Mouse (Mus musculus): ENCODE data around the gene Arvcf. TPM values are rescaled to one million over a fixed set of nuclear protein-coding genes. Genes with fewer than 3 reads are reported as not detected.
A peak's percentile ranks its signal among the peaks of the same experiment; 100 is the strongest.

Arvcf gene
- polyA plus RNA-seq, 1 experiment from 2014 or later, result 33.1 TPM

DNA sequence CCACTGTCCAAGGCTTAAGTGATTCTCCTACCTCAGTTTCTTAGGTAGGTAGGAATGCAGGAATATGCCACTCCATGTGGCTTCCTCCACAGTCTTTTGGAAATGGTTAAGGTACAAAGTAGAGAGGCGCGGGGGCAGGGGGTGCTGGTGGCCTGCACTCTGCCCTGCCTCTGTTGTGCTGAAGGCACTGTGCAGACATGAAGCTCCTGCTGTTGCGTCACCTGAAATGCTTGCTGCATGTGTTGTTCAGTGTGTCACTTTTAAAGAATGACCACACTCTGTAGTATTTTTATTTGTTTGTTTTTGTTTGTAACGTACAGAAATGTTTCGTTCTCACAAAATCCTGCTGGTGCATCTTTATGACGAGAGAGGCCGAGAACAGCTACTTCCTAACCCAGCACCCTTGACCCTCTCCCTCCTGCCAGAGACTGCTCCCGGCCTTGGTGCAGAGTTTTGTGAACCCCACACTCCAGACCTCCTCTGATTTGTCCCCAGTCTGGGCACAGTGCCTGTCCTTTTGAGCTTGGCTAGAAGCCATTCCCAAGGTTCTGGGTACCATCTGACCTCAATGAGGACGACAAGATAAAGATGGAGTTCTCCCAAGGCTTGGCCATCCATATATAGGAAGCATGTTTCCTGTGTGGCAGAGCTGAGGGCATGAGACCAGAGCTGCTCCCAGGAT lies 35.2 kb downstream of the Arvcf start:
- Histone ChIP-seq H3K9me3 (replicated peaks; ENCODE audit: control insufficient read depth, low read length) (no peaks in the 10 kb centered on the region), H3K9ac (ENCODE audit: low read length) (no peak overlapping the region), H3K4me1 (ENCODE audit: control insufficient read depth, insufficient read depth, low read length) (peaks cover 35% of the 10 kb centered on the region), H3K27ac (ENCODE audit: low read length) (peak overlapping the region; percentile 41), H3K4me2 (ENCODE audit: low read depth, low read length) (no peak overlapping the region), H3K4me3 (ENCODE audit: low read length) (no peak overlapping the region), H3K27me3 (ENCODE audit: control insufficient read depth, insufficient read depth, low read length) (no peaks in the 10 kb centered on the region), H3K36me3 (ENCODE audit: control insufficient read depth, insufficient read depth) (no peaks in the 10 kb centered on the region)
- WGBS, result 62% methylated on average over 9 of the region's 9 CpGs
- peak; percentile 63 for ATAC-seq (replicated peaks; ENCODE audit: extremely low read depth, insufficient read depth, low FRiP score)

DNA sequence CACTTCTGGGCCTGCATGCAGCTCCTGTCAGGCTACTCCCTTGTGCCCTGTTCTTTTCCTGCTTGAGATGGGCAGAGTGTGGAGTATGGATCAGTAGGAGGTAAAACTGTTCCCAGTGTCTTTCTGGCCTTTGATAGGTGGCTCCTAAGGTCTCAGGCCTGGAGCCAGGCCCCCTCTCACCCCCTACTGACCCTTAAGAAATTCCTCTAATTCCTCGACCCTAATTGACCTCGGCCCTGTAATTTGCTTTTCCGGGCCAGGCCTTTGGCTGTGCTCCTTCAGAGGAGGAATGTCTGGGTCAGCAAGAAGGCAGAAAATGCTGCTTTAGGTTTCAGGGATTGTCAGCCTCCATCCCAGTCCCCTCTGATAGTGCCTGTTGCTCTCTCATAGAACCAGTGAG lies 35.8 kb downstream of the Arvcf start:
- 48% methylated on average over 3 of the region's 3 CpGs for WGBS

DNA sequence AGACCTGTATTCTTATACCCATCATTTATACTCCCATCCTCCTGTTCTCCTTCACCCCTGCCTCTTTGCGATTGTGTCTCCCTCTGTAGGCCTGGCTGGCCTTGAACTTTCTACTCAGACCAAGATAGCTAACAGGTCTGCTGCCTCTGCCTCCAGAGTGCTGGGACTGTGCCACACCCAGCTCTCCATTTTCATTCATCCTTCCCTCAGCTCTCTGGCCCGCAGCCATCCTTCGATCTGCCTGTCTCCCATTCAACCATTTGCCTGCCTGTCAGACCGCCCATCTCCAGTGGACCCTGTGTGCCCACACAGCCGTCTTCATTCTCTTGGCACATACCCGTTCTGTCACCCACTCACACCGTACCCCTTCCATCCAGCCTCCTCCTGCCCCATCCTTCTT lies 36.2 kb downstream of the Arvcf start:
- H3K9me3 ChIP-seq (replicated peaks; ENCODE audit: control insufficient read depth, low read length), result no peaks in the 10 kb centered on the region
- no peak overlapping the region for H3K4me2 ChIP-seq (ENCODE audit: low read depth, low read length)
- H3K9ac ChIP-seq (ENCODE audit: low read length), result no peak overlapping the region
- WGBS, result 81% methylated on average over 7 of the region's 7 CpGs
- H3K4me3 ChIP-seq (ENCODE audit: low read length), result no peak overlapping the region
- peaks cover 45% of the 10 kb centered on the region for H3K4me1 ChIP-seq (ENCODE audit: control insufficient read depth, insufficient read depth, low read length)
- H3K27ac ChIP-seq (ENCODE audit: low read length), result no peak overlapping the region
- H3K36me3 ChIP-seq (ENCODE audit: control insufficient read depth, insufficient read depth), result no peaks in the 10 kb centered on the region
- no peaks in the 10 kb centered on the region for H3K27me3 ChIP-seq (ENCODE audit: control insufficient read depth, insufficient read depth, low read length)
- no peak for ATAC-seq (replicated peaks; ENCODE audit: extremely low read depth, insufficient read depth, low FRiP score)

More for the DNA sequence above, 35.8 kb downstream of the Arvcf start:
- no peak for ATAC-seq (replicated peaks; ENCODE audit: extremely low read depth, insufficient read depth, low FRiP score)
- H3K27me3 ChIP-seq (ENCODE audit: control insufficient read depth, insufficient read depth, low read length), result no peaks in the 10 kb centered on the region
- H3K36me3 ChIP-seq (ENCODE audit: control insufficient read depth, insufficient read depth), result no peaks in the 10 kb centered on the region
- no peaks in the 10 kb centered on the region for H3K9me3 ChIP-seq (replicated peaks; ENCODE audit: control insufficient read depth, low read length)
- H3K4me1 ChIP-seq (ENCODE audit: control insufficient read depth, insufficient read depth, low read length), result peaks cover 41% of the 10 kb centered on the region
- no peak overlapping the region; the same call in 1 of the 2 replicates for H3K9ac ChIP-seq (ENCODE audit: low read length)
- H3K4me2 ChIP-seq (ENCODE audit: low read depth, low read length), result no peak overlapping the region
- no peak overlapping the region for H3K4me3 ChIP-seq (ENCODE audit: low read length)
- peak overlapping the region; percentile 41 for H3K27ac ChIP-seq (ENCODE audit: low read length)

DNA sequence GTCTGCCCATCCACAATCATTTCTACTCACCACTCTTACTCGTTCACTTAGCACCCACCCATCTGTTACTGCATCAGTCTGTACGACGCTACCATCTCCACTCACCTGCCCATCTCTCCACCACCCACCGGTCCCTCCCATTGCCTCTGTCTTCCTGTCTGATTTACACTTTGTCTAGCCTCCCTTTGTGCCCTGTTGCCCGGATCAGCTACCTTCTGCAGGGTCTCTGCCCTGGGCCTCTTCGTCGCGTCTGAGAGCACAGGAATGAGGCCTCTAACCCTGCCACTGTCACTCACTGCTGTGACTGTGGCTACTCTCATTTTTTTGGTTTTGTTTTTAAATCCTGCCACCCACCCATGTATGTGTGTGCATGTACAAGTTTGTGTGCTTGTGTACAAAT lies 36.7 kb downstream of the Arvcf start:
- Histone ChIP-seq H3K27me3 (ENCODE audit: control insufficient read depth, insufficient read depth, low read length) (no peaks in the 10 kb centered on the region), H3K9me3 (replicated peaks; ENCODE audit: control insufficient read depth, low read length) (no peaks in the 10 kb centered on the region), H3K4me2 (ENCODE audit: low read depth, low read length) (no peak overlapping the region), H3K9ac (ENCODE audit: low read length) (no peak overlapping the region), H3K4me3 (ENCODE audit: low read length) (no peak overlapping the region), H3K4me1 (ENCODE audit: control insufficient read depth, insufficient read depth, low read length) (peaks cover 41% of the 10 kb centered on the region), H3K27ac (ENCODE audit: low read length) (no peak overlapping the region), H3K36me3 (ENCODE audit: control insufficient read depth, insufficient read depth) (no peaks in the 10 kb centered on the region)
- no peak for ATAC-seq (replicated peaks; ENCODE audit: extremely low read depth, insufficient read depth, low FRiP score)
- WGBS, result 89% methylated on average over 8 of the region's 8 CpGs

DNA sequence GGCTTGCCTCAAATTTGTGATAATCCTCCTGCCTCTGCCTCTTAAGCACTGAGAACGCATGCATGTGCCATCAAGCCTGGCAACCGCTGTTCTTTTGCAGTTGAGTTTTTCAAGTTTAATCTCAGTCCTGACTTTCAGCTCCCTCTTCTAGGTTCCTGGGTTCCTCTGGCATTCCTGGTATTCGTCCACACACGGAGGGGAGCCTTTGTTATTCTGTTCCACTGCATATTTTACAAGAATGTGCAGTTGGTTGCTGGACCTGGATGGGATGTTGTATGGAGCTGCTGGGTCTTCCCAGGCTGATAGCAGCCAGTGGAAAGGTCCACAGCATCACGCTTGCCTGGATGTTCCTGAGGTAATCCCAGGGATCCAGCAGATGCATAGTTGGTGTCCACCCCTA lies 37.4 kb downstream of the Arvcf start:
- H3K27ac ChIP-seq (ENCODE audit: low read length), result no peak overlapping the region
- no peak for ATAC-seq (replicated peaks; ENCODE audit: extremely low read depth, insufficient read depth, low FRiP score)
- no peaks in the 10 kb centered on the region for H3K36me3 ChIP-seq (ENCODE audit: control insufficient read depth, insufficient read depth)
- H3K4me1 ChIP-seq (ENCODE audit: control insufficient read depth, insufficient read depth, low read length), result peaks cover 37% of the 10 kb centered on the region
- H3K27me3 ChIP-seq (ENCODE audit: control insufficient read depth, insufficient read depth, low read length), result no peaks in the 10 kb centered on the region
- 65% methylated on average over 5 of the region's 5 CpGs for WGBS
- no peak overlapping the region for H3K9ac ChIP-seq (ENCODE audit: low read length)
- H3K4me3 ChIP-seq (ENCODE audit: low read length), result no peak overlapping the region
- H3K4me2 ChIP-seq (ENCODE audit: low read depth, low read length), result no peak overlapping the region
- H3K9me3 ChIP-seq (replicated peaks; ENCODE audit: control insufficient read depth, low read length), result no peaks in the 10 kb centered on the region

DNA sequence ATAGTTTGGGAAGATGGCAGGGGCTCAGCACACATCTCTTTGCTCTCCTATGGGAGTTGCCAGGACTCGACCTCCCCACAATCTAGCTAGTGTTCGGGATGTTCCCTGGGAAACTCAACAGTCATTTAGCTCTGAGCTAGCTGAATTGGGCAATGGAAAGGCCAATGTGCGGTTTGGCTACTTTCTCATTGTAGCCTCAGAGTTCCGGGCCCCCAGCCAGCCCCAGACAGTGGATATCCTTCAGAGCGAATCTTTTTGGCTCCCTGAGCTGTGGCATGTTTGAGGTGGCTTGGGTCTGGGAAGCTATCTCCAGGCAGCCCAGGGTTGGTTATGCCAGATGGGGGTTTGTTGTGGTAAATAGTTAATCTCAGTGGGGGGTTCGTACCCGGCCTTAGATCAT lies 38.5 kb downstream of the Arvcf start:
- Histone ChIP-seq H3K36me3 (ENCODE audit: control insufficient read depth, insufficient read depth) (no peaks in the 10 kb centered on the region), H3K27me3 (ENCODE audit: control insufficient read depth, insufficient read depth, low read length) (no peaks in the 10 kb centered on the region), H3K4me3 (ENCODE audit: low read length) (no peak overlapping the region), H3K4me2 (ENCODE audit: low read depth, low read length) (no peak overlapping the region), H3K4me1 (ENCODE audit: control insufficient read depth, insufficient read depth, low read length) (peaks cover 37% of the 10 kb centered on the region), H3K9ac (ENCODE audit: low read length) (no peak overlapping the region), H3K9me3 (replicated peaks; ENCODE audit: control insufficient read depth, low read length) (no peaks in the 10 kb centered on the region), H3K27ac (ENCODE audit: low read length) (no peak overlapping the region)
- 77% methylated on average over 7 of the region's 7 CpGs for WGBS
- ATAC-seq (replicated peaks; ENCODE audit: extremely low read depth, insufficient read depth, low FRiP score), result no peak

DNA sequence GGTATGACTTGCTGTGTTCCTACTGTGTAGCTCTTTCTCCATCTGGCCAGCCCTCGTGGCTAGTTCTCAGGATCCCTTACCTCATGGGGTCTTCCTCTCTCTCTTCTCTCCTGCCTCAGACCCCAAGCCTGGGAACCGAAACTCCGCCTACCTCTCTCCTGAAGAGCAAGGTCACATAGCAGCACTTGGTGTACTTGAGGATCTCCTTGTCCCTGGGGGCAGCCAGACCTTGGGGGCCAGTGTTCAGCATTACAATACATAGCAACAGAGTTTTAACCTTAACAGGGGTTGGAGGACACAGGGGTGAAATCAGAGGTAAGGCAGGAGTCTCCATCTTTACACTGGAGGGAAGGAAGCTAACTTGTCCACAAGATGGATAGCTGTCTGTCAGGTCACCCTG lies 39.0 kb downstream of the Arvcf start:
- no peak for ATAC-seq (replicated peaks; ENCODE audit: extremely low read depth, insufficient read depth, low FRiP score)
- 0 out of 2 replicates have a peak overlapping the region, but pooled peaks have one; percentile 15 for H3K27ac ChIP-seq (ENCODE audit: low read length)
- no peak overlapping the region for H3K4me3 ChIP-seq (ENCODE audit: low read length)

DNA sequence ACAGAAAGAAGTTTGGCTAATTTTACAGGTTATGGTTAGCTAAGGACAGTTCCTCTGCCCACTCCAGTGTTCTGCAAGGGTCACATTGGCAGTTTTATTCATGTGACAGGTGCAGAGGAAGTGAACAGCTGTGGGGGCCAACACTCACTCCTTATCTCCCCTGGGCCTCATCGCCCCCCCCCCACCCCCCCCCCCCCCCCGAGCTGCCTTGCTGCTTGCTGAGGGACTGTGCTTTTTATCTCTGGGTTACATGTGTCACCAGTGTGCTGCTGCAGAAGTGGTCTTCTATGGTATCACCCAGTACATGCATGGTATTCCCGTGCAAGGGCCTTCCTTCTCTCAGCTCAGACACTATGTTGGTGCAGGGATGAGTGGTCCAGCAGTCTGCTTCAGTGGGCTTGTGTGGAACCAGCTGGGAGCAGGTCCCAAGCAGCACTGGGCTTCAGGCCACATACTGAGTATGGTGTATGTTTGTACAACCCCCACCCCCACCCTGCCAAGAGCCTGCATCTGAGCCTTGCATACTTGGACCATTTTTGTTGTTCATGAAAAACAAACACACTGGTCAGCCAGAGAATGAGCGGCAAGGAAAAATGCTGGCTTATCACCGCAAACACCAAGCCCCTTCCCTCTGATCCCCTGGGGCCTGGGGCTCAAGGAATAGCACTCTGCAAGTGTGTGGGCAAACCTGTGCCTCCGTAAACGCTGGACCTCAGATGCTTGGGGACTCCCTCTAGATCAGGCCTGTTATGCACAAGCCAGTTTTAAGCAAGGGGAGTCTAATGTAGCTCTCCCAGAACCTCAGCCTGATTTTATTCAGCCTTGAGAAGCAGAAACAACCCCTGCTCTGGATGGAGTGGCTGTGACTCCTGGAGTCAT lies 40.0 kb downstream of the Arvcf start:
- Histone ChIP-seq H3K27ac (ENCODE audit: low read length) (peak overlapping the region; percentile 37), H3K27me3 (ENCODE audit: control insufficient read depth, insufficient read depth, low read length) (no peaks in the 10 kb centered on the region), H3K9me3 (replicated peaks; ENCODE audit: control insufficient read depth, low read length) (no peaks in the 10 kb centered on the region), H3K36me3 (ENCODE audit: control insufficient read depth, insufficient read depth) (no peaks in the 10 kb centered on the region), H3K4me1 (ENCODE audit: control insufficient read depth, insufficient read depth, low read length) (peaks cover 35% of the 10 kb centered on the region), H3K4me2 (ENCODE audit: low read depth, low read length) (no peak overlapping the region), H3K4me3 (ENCODE audit: low read length) (no peak overlapping the region), H3K9ac (ENCODE audit: low read length) (peak overlapping the region; percentile 37)
- WGBS, result 26% methylated on average over 6 of the region's 7 CpGs
- no peak for ATAC-seq (replicated peaks; ENCODE audit: extremely low read depth, insufficient read depth, low FRiP score)

More for the DNA sequence above, 39.0 kb downstream of the Arvcf start:
- no peaks in the 10 kb centered on the region for H3K36me3 ChIP-seq (ENCODE audit: control insufficient read depth, insufficient read depth)
- H3K4me2 ChIP-seq (ENCODE audit: low read depth, low read length), result no peak overlapping the region
- H3K27me3 ChIP-seq (ENCODE audit: control insufficient read depth, insufficient read depth, low read length), result no peaks in the 10 kb centered on the region
- WGBS, result 49% methylated on average over 3 of the region's 3 CpGs
- H3K9me3 ChIP-seq (replicated peaks; ENCODE audit: control insufficient read depth, low read length), result no peaks in the 10 kb centered on the region
- H3K4me1 ChIP-seq (ENCODE audit: control insufficient read depth, insufficient read depth, low read length), result peaks cover 37% of the 10 kb centered on the region
- 0 out of 2 replicates have a peak overlapping the region, but pooled peaks have one; percentile 16 for H3K9ac ChIP-seq (ENCODE audit: low read length)

All from heart, embryonic 16.5 days (tissue).